Mouse (Mus musculus): ENCODE results near the gene Dop1b.

Dop1b gene

DNA sequence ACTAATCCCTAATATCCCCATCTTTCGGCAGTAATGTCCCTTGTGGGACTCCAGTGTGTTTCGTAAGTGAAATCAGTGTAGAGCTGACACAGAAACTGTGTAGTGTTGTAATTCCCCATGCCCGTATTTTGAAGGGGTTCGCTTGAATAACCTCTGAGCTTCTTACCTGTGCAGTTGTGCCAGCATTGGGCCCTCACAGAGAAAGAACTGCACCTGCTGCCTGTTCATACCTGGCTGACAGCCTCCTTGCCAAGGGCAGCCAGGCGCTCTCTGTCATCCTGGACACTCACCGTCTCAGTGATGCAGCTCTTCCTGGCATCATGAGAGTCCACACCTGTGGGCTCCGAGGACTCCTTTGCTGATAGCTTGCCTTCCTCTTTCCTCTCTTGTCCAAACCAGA, 1.3 kb downstream of the Dop1b start:
- no peak for DNase-seq (ENCODE audit: low spot score)

DNA sequence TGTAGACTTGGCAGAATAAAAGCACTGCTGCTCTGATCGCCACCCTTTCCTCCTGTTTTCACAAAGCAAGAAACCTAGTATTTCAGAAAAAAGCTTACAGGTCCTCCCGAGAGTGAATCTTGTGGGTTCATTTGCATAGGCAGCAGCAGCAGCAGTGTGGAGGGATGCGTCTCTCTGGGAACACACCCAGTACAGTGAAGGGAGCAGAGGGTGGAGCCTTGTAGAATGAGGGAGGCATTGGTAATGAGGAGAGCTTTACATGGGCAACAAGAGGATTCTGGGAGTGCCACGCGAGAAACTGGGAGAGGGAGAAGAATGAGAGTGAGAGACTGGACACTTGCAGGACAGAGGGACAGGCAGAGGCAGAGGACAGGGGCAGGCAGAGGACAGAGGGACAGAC, 2.7 kb downstream of the Dop1b start:
- peak; percentile 14 for DNase-seq (ENCODE audit: low spot score)

DNA sequence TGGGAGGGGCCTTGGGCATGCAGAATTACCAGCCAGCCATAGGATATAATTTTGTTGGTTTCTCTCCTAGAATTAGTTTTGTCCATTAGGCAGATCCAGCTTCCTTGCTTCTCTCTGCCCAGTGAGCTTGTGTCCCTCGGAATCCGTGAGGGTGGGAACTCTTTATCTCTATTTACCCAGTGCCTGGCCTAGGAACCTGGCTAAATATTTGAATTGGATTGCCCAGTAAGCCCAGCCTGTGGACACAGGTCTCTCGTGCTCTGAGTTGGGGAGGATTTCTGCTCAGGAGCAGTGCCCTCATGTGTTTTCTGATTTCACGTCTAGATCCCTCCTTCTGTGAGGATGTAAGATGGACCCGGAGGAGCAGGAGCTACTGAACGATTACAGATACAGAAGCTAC, 4.1 kb downstream of the Dop1b start:
- peak; percentile 65 for DNase-seq (ENCODE audit: low spot score)

DNA sequence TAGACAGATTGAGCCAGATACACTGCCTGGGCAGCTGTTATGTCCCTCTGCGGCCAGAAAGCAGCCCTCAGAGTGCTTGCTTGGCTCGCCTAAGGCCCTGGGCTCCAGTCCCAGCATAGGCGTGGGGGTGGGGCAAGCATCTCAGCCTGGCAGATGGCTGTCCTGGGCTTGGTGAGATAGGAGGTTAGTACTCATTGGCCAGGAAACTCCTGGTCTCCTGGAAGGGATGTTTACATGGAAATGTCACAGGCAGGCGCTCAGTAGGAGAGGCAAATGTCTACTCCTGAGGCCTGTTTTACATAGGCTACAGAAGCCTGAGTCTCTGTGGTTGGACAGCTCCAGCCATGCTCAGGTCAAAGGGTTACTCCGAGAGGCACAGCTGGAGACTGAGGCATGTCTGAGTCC, 5.6 kb downstream of the Dop1b start:
- peak; percentile 81 for DNase-seq (ENCODE audit: low spot score)

DNA sequence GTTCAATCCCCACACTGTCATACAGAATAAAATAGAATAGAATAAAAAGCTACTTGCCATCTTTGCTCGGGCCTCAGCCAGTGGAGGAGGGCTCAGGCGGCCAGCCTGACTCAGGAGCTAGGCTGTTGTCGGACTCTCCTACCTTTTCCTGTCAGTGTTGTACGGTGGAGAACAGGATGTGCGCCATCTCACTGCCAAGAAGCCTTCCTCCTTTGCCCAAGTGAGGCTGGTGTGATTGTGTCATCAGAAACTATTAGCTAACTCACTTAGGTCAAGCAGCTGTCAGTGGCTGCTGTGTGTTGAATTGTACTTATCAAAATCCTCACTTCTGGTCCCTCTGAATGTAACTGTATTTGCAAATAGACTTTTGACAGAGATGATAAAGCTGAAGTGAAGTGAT, 10.1 kb downstream of the Dop1b start:
- peak; percentile 70 for DNase-seq (ENCODE audit: low spot score)

DNA sequence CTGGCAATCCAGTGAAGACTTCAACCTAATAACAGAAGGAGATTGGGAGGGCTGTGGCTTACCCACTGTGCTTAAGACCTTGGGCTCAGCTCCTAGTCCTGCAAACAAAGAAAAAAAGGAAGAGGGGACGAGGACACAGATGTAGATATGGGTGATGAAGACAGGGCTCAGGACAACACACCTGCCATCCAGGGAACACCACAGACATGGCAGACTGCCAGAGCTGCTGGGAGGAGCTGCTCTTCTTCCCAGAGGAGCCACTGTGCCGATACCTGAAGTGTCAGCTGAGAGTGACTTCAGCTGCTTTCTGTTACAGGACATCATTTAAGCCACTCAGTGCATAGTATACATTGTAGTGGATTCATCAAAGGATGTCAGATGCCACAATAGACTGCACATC, 10.8 kb downstream of the Dop1b start:
- no peak for DNase-seq (ENCODE audit: low spot score)

DNA sequence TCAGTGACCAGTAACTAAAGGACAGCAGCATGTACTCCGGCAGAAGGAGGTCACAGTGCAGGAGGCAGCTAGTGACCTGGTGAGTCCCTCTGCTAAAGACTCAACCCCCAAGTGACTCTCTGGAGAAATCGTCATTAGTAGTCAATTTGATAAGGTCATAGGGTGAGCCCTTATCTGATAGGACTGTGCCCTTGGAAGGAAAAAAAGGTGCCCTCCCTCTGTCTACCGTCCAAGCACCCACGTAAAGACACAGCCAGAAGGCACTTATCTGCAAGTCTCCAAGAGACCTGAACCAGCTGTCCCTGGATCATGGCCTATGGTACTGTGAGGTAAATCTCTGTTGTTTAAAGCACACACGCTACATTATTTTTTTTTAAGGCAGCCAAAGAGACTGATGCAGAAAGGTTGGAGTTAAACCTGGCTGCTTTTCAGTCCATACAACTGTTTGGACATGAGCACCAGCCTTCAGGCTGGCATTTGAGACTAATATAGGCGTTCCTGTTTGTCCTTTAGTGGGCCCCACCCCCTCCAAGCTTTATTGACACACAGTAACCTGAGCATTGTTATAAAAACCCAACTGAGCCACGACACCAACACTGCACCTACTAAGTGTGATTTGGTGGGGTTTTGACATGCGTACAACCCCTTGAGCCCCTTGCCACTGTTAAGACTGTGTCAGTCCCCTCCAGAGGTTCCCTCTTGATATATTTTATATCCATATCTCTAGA, 13.9 kb downstream of the Dop1b start:
- no peak for DNase-seq (ENCODE audit: low spot score)

DNA sequence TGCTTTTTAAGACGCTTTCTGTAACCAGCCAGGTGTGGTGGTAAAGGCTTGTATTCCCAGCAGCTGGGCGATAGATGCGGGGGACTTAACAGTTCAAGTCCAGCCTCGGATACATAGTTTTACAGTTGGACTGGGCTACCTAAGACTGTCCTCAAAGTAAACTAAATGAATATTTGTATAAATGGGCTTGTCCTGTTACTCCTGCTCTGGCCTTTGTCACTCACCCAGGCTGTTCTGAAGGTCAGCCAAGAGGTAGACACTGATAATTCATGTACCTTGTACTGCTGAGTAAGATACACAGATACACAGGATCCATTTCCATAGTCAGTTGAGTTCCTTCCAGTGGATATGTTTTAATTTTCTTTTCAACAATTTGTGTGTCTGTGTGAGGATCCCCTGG, 14.5 kb downstream of the Dop1b start:
- no peak for DNase-seq (ENCODE audit: low spot score)

DNA sequence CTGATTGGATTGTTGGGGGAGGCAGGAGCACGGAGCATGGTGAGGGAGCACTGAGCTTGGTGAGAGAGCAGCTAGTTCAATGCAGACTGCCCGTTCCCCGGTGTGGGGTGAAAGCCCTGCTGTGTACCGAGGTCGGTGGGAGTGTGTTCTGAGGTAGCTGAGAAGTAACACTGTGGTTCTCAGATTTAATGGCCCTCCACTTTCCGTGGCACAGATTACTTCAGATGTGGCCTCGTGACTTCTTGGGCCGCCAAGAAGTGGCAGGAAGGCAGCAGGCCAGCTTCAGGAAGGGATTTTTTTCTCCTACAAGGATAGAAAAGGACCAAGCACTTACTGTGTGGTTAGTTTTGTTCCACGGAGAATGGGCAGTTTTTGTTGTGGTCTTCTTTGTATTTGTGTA, 17.0 kb downstream of the Dop1b start:
- peak; percentile 65 for DNase-seq (ENCODE audit: low spot score)

DNA sequence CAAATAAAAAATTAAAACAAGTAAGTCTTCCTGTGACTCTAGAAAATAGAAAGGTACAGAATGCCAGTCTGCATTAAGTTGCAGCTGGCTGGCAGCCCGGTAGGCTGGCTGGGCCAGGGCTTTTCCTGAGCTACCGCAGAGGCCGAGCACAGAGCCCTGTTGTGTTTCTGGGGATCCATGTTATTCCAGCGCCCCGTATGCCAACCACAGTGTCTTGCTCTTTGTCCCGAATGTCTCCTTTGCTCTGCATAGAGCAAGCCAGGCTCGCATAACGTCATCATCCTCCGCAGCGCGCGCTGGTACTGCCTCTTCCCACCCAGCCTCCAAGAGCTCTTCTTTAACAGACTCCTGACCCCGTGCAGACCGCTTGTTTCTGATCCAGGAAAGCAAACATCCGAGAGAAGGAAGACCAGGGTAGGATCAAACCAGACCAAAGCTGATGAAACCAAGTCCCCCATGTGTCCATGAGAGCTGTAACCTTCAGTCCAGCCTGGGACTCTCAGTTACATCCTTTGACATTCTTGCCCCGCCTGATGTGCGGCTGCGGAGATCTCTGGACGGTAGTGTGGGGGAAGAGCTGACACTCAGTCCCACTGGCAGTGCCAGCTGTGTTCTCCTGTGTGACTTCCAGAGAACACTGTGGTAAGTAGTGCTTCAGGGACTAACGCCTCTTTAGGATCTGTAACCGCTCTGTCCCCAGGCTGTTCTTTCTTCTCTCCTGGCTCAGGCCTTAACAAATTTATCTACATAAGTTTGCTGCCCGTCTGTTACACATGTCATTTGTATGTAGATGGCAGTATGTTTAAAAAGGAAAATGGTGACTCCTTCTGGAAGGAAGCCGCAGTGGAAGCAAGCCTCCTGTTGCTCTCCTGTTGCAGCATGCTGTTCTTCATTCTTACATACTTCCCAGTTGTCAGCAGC, 18.4 kb downstream of the Dop1b start:
- DNase-seq (ENCODE audit: low spot score): no peak

DNA sequence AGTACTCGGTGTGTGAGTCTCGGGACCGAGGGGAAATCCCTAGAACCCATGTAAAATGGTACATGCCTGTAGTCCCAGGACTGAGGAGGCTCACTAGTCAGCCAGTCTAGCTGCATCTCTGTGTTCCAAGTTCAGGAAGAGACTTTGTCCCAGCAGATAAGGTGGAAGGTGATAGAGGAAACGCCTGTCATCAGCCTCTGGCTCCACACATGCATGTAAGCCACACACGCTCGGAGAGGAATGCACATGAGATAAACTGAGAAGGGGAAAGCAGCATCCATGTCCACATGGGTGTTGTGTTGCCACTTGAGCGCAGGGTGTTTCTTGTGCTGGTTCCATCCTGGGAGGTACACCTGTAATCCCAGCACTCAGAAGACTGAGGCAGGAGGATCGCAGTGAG, 19.6 kb downstream of the Dop1b start:
- no peak for DNase-seq (ENCODE audit: low spot score)

DNA sequence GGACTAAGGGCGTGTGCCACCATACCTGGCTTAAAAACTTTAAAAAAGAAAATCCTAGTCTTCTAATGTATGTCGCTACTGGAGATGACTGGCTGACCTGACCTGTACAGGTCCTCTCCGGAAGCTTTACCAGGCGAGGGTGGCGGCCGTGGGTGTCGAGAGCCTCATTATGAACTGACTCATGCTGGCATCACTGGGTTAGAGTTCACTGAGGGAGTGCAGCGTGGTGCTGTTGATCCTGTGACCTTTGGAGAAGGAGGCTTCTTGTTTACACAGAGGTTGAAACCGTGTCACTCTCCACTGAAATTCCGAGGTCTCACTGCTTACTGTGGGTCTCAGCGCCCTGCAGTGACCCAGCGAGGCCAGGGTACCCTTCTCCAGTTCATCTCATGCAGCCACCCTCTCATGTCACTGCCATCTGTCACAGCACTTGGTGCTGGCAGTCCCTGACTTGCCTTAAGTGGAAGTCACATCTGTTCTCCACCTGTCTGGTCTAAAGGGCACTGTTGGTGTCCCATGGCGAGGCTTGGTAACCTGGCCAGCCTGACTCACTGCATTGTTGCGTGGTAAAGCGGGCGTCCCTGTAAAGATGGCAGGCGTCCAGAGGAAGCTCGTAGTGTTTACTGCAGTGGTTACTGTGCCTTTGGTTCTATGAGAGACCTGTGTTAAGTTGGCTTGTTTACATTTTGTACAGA, 21.3 kb downstream of the Dop1b start:
- DNase-seq (ENCODE audit: low spot score): peak; percentile 25

DNA sequence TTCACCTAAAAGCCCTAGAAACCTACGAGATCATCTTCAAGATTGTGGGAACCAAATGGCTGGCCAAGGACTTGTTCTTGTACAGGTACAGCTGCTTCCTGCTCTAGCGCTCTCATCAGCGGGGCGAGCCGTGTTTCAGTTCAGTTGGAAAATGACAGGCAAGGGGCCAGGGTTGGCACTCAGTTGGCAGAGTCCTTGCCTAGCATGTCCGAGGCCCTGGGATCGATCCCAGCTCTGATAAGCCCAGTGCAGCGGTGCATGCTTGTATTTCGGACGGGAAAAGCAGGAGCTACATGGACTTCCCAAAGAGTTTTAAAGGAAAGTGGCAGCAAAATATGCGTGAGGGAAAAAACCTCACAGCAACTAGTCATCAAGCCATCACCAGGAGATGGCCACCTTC, 27.5 kb downstream of the Dop1b start:
- DNase-seq (ENCODE audit: low spot score): no peak

DNA sequence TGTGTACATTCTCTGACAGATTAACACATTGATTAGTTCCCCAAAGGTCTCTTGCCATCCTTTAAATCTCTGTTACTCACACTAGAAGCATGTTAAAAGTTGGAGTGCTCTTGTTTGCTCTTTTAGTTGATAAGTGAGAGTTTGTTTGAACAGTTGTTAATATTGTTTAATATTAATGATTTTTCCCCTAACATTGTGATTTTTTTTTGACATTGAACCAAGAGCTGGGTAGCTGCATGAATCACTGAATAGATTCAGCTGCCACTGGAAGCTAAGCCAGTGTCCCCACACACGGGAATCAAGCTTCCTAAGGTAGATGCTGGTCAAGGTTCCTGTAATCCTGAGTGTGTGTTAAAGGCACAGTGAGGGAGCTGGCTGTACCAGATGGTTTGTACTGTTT, 31.2 kb downstream of the Dop1b start:
- DNase-seq (ENCODE audit: low spot score): no peak

DNA sequence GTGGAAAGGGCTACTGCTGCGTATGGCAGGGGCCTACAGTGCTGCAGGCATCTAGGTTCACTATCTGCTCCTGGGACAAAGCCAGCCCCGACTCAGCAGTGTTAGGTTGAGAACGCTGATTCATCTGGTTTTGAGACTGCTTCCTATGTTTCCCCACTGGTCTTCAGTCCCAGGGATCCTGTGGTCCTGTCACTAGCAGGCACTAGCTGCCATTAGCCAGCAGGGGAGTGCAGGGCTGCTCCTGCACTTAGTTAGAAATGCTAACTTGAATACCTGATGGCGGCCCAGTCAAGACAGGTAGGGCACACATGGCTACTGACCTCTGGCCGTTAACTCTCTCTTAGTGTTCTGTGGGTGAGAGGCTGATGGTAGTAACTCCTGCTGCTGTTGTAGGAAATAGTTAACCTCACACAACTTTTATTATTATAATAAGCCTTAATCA, 32.4 kb downstream of the Dop1b start:
- no peak for DNase-seq (ENCODE audit: low spot score)

DNA sequence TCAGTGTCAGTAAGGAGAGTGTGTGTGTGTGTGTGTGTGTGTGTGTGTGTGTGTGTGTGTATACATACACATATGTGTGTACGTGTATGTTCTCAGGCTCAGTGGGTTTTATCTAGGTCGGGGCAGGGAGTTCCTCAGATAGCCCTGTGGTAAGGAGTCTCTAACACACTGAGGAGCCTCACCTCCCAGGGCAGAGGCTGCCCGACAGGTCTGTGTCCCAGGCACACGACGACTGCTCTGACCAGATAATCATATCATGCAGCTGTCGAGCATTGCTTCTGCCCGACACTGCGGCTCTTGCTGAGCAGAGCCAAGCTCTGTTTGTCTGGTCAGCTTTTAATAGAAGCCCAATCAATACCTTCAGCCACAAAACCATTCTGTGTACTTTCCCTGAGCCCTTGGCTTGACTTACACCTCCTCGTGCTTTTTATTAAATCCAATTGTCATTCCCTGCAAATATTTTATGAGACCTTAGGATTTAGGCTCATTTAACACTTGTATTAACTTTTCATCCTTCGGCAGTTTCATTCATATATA, 33.2 kb downstream of the Dop1b start:
- DNase-seq (ENCODE audit: low spot score): no peak

DNA sequence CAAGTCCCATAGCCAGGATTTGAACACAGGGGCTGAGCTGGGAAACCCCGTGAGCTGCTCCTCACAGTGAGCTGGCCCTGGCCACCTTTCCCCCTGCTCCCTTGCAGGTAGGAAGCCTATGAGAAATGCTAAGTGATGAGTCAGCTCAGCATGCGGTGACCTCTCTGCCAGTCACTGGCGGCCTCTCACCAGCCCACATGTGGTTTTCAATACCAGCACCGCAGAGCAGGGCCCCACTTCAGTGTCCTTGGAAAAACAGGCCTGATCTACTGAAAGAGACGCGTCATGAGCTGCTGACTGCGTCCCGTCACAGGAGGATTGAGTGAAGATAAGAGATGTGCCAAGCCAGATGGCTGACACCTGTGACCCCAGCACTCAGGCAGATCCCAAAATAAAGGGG, 34.7 kb downstream of the Dop1b start:
- no peak for DNase-seq (ENCODE audit: low spot score)

DNA sequence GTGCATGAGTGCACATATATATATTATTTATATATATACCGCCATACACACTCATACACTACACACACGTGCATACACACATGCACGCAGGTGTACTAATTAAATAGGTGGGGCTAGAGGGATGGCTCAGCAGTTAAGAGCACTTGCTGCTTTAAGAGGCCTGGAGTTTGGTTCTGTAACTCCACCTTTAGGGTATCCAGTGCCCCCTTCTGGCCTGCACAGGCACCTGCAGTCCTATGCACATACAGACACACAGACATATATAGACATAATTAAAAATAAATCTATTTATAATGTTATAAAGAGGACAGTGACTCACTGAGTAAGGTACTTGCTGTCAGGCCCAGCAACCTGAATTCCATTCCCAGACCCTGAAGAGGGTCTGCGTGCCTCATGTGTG, 35.3 kb downstream of the Dop1b start:
- DNase-seq (ENCODE audit: low spot score): peak; percentile 47

DNA sequence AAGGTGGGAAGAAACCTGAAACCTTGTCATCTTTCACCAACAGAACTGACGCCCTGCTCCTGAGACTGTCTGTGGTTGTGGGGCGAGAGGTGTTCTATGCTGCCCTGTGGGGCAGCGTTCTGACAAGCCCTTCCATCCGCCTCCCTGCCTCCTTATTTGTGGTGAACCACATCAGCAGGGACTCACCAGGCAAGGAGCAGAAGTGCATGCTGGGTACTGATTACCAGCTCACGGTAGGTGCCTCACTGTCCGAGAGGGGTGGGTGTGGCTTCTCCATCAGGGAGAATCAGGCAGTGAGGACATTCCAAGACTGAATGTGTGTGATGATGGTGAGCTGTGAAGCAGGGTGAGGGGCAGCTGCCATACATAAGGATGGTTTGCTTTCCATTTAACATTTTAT, 35.7 kb downstream of the Dop1b start:
- no peak for DNase-seq (ENCODE audit: low spot score)

DNA sequence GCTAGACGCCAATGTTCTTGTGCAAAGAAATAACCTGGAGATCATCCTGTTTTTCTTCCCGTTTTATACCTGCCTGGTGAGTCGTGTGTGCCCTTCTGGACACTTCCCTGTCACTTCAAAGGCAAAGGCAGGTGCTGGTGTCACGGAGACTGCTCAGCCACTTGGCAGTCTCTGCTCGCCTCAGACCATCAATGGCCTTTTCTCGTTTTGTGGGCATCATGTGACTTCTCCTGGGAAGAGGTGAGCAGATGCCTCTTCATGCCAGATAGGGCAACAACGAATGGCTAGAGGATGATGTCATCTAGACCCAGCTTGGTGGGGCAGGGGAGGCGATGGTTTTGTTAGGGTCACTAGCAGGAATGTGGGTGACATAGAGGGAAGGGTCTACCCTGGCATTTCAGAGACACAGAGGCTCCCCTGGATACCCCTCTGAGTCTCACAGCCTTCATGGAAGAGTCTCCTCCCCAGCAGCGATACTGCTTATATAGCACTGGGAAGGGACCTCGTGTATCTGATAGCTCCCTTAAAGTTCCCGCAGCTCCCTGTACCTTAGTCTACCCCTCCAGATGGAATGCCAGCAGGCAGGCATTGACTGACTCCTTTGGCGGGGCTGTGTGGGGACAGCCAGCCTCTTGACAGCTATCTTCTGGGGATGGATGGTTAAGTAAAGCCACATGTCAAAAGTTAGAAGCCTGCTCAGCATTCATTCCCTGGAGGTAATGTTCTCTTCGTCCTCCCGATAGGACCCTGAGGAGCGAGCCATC, 37.6 kb downstream of the Dop1b start:
- DNase-seq (ENCODE audit: low spot score): no peak

DNA sequence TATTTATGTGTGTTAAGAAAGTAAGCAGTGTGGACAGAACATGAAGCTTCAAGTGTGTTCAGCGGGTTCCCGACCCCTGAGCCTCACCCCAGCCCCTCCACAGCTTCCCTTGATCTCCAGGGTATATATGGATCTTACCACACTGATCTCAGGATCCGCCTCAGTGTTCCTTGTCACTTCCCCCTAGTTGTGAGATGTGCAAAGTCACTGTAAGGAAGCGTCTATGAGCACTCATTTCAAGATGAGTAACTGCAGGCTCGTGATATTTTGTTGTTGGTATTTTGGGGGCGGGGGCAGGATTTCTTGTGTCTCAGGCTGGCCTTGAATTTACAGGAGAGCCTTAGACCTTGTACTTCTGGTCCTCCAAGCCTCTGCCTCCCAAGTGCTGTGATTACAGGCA, 38.8 kb downstream of the Dop1b start:
- no peak for DNase-seq (ENCODE audit: low spot score)

DNA sequence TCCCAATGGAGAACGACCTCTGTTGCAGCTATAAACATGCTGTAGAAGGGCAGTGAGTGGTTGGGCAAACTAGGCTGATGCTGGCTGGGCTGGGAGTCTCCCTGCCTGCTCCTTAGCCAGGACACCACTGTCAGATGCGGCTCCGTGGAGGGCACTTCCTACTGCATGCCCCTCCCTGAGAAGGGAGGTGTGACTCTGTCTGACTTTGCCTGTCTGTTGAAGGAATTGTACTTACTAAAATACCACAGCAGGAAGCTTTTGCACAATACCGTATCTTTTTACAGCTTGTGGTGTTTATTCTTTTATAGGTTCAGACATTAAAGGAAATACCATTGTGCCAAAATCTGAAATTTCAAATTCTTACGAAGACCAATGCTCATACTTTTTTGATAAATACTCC, 40.1 kb downstream of the Dop1b start:
- no peak for DNase-seq (ENCODE audit: low spot score)
